Mouse (Mus musculus): ENCODE results near the gene Nnmt.

DNA sequence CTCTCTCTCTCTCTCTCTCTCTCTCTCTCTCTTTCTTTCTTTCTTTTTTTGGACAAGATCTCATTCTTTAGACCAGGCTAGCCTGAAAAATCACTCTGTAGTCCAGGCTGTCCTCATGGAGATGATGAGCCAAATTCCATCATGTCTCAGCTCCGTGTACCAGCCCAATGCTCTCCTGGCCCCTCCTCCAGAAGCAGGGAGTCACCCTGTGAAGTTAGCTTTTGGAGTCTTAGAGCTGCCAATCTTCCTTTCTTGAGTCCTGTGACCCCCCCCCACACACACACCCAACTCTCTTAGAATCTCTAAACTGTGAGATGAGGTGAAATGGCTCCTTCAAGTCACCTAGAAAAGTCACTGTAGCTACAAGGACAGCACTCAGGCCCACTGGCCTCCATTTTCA, 727 bp downstream of the Nnmt start:
- no peak for TF ChIP-seq CTCF (conservative IDR thresholded peaks at IDR 0.05; ENCODE audit: insufficient read depth, insufficient read length, low read depth, low read length)
- TF ChIP-seq POLR2A (IDR thresholded peaks at IDR 0.05; ENCODE audit: low read depth, low read length), result no peak
